Mouse (Mus musculus): Measurements from ENCODE around the gene Fgfr2.

DNA sequence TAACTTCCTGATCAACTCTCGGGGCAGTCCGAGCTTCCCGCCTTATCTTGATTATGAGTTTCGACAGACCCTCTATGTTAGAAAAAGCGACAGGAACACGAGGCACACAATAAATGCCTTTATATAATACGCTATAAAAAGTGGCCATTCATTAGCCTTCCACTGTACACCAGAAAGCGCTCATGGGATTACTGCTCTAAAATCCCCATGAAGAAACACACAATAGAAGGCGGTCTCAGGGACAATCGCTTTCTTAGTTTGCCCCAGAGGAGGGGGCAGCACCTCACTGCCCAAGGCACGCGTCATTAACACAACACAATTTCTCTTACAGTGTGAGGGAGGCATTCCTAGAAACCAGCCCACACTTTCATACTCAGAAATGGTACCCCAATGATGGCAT, 2954.9 kb downstream of the Fgfr2 start:
- TF ChIP-seq POLR2A (IDR thresholded peaks at IDR 0.05; ENCODE audit: insufficient read length, low read depth) (no peak), TCF12 (IDR thresholded peaks at IDR 0.05; ENCODE audit: insufficient read depth, poor library complexity, severe bottlenecking) (no peak), USF1 (IDR thresholded peaks at IDR 0.05; ENCODE audit: low read depth) (no peak), MYOG (IDR thresholded peaks at IDR 0.05; ENCODE audit: control insufficient read depth in 1 of 3, insufficient read depth in 1 of 3, insufficient read length in 2 of 3, low read depth in 2 of 3) (no peak), MAX (IDR thresholded peaks at IDR 0.05; ENCODE audit: low read depth) (no peak), MYOD1 (IDR thresholded peaks at IDR 0.05; ENCODE audit: control insufficient read depth in 1 of 3, insufficient read length in 2 of 3, low read depth in 2 of 3) (no peak), SRF (IDR thresholded peaks at IDR 0.05; ENCODE audit: control insufficient read depth, insufficient read length, low read depth) (no peak), TCF3 (IDR thresholded peaks at IDR 0.05; ENCODE audit: insufficient read length, low read depth) (no peak), POLR2AphosphoS2 (IDR thresholded peaks at IDR 0.05; ENCODE audit: insufficient read length, low read depth) (no peak), E2F4 (IDR thresholded peaks at IDR 0.05; ENCODE audit: insufficient read depth) (no peak)
